Mouse (Mus musculus): Measurements from ENCODE around the gene Ly75.

Gene Ly75

DNA sequence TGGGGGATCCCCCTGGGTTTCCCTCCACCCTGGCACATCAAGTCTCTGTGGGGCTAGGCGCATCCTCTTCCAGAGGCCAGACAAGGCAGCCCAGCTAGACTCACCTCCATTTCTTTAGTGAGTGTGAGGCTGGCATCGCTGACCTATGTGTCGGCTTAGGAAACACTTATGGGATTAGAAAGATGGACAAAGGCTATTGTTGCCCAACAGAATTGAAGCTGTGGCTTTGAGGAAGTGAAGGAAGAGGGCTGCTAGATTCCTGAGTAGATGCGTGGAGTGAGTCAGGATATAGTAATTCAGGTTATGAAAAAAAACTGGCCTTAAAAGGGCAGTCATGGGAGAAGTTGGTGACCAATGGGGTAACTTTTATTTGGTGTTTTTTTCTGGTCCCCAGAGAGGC is 13.6 kb downstream of the Ly75 start:
- DNase-seq: no peak

DNA sequence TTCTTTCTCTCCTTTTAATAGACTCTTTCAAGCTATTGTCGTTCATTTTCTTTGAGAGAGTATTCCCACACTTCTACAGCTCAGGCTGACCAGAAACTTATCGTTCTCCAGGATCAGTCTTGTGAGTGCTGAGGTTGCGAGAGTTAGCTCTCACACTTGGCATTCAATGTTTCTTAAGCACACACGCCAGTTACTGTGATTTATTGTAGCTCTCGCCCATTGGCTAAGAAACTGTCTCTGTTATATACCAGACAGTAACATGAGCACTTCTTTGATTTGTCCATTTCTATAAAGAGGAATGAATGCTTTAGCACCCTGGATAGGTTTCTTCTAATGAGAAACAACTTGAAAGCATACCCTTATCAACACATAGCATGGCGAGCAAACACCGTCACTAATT is 15.2 kb downstream of the Ly75 start:
- DNase-seq: no peak

DNA sequence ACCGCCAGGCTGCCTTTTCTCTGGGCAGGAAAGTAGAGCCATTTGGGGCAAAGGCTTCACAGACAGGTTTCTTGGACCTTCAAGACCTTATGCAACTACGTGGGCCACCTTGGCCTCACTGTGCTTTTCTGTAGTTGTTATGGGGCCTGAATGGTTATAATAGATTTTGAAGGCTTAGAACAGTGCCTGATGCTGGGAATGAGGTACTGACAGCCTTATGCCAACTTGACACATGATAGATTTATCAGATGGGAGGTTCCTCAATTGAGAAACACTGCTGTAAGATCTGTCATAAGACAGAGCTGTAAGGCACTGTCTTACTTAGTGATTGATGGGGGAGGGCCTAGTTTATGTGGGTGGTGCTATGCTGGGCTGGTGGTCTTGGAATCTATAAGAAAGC is 15.9 kb downstream of the Ly75 start:
- no peak for DNase-seq

DNA sequence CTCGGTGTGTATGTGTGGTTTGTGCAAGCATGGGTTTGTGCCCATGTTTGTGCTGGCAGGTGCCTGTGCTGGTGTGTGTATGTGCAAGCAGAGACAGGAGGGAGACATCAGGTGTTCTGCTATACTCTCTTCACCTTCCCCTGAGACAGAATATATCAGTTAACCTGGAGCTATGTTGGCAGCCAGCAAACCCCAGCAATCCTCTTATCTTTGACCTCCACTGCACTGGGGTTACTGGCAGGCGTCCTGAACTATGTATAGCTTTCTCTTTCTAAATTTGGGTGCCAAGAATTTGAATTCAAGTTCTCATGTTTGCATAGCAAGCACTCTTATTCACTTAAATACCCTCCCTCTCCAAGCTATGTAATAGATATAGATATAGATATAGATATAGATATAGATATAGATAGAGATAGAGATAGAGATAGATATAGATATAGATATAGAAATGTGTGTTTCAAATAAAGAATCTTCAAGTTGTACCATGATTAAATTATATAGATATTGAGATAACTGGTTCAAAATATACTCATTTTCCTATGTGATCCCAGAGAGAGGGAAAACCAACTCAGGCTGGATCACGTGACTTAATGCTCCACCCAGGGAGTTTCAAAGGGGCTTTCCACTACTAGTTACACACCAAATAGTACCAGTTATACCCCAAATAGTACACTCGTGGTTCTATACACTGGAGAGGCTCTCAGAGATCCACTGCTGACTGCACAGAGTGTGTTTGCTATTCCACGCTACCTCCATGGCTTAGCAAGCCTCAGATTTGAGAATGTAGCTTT is 17.1 kb downstream of the Ly75 start:
- no peak for DNase-seq

DNA sequence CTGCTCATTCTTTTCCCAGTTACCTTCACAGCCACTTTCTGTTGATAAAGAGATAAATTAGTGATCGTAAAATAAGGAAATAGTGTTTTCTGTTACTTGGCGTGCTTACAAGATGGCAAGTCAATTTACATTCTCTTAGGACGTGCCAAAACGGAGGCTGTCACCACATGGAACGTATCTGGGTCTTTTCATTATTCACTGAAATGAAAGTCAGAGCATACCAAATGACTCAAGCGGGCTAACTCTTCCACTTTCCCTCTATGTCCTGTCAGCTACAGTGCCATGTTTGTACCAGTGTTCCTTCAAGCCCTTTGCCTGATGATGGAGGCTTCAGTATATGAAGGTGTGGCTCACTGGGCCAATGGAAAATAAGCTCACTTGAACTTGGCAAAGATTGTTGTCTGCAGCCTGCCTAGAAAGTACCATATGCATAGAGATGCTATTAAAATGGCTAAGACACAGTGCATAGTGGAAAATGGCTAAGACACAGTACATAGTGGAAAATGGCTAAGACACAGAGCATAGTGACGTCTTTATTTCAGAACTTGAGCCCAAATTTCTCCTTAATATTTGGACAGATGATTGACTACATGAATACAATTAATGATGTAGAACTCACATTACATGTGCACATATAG is 17.8 kb downstream of the Ly75 start:
- no peak for DNase-seq

DNA sequence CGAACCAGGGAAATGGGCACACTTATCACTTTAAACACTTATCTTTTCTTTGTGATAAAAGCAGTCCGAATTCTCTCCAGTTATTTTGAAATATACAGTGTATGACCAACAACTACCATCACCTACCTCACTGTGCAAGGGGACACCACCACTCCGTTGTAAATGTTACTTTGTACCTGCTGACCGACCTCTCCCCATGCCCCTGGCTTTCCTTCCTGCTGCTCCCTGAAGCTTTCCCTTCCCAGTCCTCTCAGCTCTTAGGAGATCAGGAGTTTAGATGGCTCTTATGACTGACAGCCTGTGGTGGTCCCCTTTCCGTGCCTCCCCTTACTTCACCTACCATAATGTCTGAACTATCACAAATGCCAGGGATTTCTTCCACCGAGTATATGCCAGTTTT is 21.0 kb downstream of the Ly75 start:
- no peak for DNase-seq

DNA sequence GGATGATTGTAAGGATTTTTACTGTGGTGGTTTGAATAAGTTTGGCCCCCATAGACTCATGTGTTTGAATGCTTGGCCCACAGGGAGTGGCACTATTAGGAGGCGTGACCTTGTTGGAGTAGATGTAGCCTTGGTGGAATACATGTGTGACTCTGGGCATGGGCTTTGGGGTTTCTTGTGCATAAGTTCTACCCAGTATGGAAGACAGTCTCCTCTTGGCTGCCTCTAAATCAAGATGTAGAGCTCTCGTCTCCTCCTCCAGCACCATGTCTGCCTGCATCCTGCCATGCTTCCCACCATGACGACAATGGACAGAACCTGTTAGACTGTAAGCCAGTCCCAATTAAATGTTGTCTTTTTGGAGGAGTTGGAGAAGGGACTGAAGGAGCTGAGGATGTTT is 23.3 kb downstream of the Ly75 start:
- DNase-seq: no peak

DNA sequence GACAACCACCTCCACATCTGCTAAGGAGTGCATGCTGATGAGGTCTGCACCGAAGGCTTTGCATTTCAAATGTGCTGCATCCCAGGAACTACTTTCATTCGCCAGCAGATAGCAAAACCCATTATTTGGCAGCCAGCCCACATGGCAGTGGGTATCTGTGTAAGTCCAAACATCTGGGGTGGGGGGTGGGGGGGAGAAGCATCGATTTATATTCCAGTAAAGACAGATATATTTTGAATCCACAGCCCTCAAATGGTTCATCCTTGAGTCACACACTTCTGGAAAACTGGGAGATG is 27.8 kb downstream of the Ly75 start:
- DNase-seq: no peak

DNA sequence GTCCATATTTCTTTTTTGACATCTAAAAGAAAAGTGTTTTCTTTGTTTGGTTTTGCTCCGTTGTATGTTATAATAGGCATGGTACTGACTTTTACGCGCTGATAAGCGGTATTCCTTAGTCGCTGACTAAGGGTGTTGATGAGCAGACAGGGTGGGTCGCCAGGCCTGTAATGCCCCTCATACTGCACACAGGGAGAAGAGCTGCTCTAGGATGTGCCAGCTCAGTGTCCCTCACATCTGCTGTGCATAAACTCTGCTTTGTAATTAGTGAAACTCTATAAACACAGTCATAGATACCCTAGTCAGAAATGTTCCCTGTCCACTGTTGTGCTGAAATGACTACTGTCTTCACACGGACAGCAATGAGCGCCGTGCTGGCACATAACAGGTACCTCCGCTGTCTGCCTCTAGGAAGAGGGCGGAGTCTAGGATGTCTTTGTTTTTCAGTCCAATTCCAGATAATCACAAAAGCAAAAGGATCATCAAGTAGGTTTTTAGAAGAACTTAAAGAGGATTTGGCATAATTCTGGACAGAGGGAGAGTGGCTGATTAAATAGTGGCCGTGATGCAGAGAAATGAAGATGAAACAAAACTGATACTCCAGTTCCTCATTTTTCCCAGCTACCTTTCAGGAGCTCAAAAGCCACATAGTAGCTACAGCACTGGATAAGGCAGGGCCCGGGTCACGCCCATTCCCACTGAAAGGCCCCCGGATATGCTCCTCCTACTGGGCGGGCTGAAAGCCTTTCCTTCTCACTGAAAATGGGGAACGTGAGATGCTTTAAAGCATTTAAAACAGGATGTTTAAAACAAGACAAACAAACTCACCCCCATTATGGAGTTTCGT is 28.3 kb downstream of the Ly75 start:
- DNase-seq: no peak

DNA sequence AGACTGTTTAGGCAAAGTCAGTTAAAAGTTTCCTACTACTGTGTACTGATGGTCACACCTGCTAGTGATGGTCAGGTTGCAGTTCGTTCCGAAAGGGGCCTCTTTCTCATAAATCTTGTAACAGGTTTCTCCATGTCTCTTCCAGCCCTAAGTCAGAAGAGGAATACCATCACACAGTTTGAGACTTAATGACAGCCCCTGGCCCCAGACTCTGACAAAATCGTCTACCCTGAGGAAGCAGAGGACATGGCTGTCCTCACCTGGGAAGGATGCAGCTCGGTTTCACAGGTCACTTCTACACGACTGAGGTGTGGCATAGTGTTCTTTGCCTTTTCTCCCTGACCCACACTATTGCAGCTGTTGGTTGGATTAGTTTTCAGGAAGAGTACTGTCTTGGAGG is 30.8 kb downstream of the Ly75 start:
- no peak for DNase-seq

DNA sequence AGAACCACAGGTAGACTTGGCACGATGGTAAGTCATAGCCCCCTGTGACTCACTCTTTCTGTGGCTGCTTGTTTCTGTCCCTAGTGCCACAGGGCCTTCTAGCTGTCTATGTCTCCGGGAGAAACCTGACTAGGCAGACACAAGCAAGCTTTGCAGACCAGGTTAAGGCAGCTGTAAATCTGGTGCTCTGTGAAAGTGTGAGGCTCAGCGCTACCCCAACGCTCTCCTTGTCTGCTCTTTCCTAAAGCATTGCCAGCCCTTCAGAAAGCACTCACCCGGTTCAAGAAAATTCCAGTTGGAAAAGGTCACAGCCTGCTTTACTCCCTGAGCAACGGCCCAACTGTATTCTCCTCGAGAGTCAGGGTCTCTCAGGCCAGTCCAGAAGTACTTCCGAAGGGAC is 31.3 kb downstream of the Ly75 start:
- no peak for DNase-seq

DNA sequence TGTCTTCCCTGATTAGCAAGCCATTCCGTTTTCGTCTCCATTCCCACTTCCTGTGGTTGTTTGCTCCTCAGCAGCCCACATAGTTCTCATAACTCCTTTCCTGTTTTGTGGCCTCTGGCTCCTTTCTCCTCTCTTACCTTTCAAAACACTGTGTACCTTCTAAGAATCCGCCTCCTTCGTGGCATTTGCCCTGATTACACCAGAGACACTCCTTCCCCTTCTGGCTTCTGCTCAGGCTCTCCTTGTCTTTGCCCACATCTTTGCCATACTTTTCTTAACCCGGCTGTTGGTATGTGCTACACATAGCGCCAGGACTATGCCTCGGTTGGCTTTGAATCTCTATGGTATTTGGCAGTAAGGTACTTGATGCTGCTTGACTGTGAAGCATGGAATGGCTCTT is 35.2 kb downstream of the Ly75 start:
- no peak for DNase-seq

DNA sequence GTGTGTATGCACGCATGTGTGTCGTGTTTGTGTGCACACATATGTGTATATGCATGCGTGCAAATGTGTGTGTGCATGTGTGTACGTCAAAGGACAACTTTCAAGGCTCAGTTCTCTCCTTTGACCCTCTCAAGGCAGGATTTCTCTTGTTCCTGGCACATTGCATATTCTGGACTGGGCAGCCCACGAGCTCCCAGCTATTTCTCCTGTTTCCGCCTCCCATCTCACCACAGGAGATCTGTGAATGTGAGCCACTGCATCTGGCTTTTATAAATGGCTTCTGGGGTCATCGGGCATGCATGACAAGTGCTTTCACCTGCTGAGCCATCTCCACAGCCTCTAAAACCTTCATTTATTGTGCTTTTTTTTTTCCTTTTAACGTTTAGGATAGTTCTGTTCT is 36.6 kb downstream of the Ly75 start:
- DNase-seq: no peak

DNA sequence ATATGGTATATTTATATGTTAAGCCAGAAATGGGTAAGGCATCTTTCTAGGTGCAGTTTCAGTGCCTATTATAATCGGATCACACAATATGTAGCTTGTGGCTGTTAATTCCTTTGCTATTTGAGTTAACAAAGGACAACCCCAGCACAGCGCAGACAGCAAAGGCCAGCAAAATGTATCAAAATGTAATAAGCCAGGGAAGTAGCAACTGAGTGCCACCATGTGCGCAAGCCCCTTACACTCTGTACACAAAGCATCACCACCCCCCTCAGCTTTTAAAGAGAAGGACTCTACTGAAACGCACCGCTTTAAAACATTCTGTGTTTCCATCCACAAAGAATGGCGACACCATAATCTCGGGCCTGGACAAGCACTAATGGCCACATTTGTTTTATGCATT is 37.4 kb downstream of the Ly75 start:
- no peak for DNase-seq

DNA sequence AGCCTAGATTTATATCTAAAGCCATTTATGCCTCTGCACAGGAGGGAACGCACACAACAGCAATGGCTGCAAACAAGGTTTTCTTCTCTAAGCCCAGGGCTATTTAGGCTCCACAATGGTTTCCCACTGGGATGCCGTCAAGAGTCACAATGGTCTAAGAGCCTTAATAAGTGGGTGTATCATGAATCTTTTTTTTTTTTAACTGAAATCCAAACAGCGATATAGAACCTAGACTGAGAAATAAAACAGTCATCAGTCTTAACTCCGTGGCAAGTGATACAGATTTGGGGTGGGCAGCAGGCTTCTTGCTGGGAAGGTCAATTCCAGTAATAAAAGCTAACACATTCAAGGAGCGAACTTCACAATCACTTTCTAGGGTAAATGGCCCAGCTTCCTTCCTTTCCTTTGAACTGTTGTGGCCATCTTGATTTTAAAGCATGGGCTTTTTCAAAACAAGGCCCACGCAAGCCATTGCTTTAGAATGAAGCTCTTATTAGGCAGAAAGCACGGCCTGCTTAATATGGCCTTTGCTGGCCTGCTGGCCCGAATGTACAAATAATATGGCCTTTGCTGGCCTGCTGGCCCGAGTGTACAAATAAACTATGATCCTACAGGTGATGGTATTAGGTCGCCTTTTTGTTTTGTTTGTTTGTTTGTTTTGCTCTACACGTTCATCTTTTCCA is 39.4 kb downstream of the Ly75 start:
- DNase-seq: no peak

DNA sequence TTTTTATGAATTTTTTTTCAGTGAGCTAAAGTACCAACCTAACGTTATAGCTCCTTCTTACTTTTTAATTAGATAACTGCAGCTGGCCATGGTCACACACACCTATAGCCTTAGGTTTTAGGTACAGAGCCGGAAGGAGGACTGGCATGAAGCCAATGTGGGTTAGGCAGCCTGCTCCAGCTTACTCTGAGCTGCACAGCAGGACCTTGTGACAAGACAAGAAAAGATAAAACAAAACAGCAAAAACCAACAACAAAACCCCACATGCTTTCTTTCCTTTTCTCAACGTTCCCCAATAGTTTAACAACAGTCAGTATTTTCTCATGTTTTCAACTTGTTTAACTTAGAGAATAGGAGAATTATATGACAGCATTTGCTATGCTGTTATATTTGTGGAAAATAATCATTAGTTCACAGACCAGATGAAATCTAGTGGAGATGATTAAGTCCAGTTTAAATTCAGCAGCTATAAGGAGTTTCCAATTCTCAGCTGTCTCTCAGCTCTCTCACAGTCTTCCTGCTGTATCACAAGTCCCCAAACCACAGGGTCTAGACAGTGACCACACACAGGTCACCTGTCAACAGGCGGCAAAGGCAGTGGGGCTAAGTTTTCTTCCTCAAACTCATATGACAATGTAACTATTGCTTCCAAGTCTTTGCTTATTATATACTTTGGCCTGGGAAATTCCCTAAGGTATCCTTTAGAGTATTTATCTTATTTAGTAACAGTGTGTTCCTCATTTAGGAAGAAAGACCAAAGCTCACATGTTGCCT is 40.8 kb downstream of the Ly75 start:
- no peak for DNase-seq

DNA sequence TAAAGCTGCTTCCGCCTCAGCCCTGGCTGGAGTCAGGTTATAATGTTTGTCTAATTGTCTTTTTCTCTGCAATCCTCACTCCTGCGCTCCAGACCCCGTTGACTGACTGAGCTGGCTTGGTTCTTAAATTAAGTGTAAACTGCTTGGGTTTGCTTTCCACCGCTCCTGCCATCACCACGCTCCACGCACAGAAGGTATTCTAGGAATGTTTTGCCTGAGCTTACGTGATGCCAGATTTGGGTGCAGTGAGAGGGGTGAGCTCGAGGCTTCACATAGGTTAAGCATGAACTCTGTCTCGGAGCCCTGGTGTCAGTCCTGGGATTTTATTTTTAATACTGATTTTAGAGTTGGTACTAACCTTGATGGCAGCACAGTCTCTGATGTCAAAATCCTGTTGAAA is 45.2 kb downstream of the Ly75 start:
- DNase-seq: no peak

DNA sequence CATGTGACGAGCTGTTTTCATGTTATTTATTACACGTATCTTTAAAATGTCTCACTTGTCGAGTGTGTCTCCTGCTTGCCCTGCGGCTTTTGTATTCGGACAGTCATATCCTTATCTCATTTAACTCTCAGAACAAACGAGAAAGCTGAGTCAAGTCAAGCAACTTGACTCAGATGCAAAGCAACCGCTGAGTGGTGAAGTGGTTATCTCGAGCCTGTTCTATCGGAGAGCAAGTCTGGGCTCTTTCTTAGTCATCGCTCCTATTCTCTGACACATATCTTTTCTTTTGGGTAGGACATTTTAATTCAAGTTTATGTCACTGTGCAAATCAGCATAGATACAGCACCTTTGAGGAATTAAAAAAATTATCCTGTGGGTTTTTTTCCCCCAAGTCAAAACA is 54.5 kb downstream of the Ly75 start:
- no peak for DNase-seq

DNA sequence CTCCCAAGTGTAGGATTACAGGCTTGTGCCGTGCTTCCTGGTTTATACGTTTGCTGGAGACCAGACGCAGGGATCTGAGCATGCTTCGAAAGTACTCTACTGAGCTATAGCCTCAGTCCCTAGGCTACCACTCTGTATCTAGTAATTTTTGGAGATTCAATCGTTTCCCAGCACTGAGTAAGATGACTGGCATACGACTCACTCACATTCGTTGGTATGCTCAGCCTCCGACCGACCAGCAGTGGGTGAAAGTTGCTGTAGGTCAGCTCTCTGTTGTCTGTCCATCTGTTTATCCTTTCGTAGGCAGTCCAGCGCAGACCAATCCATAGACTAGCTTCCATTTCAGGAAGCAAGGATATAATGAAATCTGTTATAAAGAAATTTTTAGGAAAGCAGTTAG is 55.5 kb downstream of the Ly75 start:
- no peak for DNase-seq

DNA sequence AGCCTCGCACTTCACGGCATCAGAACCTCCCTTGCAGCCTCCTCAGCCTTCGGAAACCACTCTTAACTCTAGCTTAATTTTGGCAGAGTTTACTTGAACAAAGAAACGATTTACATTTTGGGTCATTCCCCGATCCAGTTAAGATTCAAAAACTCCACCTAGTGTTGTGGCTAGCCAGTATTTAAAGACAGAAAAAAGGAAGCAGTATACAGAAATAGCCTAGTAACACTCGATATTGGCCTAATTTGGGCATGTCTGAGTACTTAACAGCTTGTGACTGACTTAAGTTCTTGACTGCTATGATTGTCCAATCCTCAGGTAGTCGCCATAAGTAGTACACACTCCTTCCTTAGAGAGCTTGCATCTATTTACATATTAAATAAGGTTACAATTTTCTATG is 56.2 kb downstream of the Ly75 start:
- no peak for DNase-seq

DNA sequence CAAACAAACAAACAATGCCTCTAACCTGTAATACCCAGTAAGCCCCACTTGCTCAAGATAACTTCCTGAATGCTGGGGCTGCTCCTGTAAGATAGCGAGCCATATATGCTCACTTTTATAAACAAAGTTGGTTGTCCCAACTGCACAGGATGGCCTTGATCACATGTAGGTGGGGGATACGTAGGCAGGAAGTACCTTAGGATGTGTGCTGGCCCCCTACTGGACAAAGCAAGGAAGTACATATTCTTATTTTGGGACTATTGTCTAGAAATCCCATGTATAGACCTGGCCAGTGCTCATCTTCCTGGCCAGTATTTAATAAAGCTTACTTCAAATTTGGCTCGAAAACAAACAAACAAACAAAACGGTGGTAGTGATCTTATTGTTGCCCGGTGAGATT is 59.7 kb downstream of the Ly75 start:
- no peak for DNase-seq

DNA sequence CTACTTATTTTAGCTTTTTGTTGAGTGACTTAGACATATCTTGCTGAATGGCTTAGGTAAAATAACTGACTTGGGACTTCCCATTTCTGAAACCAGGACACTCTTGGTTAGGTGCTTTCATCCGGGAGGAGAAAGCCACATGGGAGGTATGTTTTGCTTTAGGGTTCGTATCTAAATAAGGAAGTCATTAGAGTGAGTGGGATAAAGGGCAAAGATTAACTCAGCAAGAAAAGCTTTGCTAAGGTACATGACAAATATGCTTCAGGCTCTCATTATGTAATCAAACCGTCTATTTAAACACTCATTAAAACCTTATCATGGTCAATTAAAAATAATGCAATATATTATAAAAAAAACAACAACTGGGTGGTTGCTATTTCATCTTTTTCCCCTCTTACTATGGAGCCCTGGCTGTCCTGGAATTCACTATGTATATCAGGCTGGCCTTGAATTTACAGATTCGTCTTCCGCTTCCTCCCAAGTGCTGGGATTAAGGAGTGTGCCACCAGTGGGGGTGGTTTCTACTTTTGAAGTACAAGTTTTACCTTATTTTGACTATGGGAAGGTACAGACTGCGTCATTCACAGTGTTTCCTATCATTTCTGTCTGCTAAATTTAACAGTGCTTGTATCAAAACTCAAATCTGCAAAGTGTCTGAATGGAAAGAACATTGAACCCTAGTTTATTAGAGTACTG is 60.9 kb downstream of the Ly75 start:
- no peak for DNase-seq
